Mouse (Mus musculus): ENCODE results near the gene Ccdc88c.

DNA sequence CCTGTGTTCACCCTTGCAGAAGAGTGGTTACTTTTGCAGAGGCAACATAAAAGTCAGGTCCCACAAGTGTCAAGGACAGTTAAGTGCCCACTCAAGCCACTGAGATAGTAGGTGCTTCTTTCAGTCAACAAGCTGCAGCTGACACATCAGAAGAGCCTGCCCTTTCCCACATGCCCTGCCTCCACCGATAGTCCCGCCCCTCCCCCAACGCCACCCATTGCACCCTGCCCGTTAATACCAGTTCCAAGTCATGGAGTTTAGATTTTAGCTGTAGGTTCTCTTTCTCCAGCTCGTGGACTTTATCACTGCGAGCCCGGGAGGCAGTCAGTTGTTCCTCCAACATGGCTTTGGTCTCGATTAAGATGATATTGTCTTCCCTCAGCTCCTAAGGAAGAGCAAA, 74.9 kb downstream of the Ccdc88c start:
- TF ChIP-seq CTCF (IDR thresholded peaks at IDR 0.05) (no peak), EP300 (IDR thresholded peaks at IDR 0.05; ENCODE audit: insufficient read depth, low read depth, low read length) (no peak), POLR2A (IDR thresholded peaks at IDR 0.05; ENCODE audit: insufficient read depth, low read depth, low read length) (no peak)

Measured in heart, adult 2 months (tissue).